Mouse (Mus musculus): ENCODE data around the gene Inha.

Inha gene

GRCm38 (mm10) chr1:75507006-75507405, at the start of gene Inha:
Inha (plus strand) TSS chr1:75507077.
- DNase-seq (ENCODE audit: low read depth): no peak

- DNase-seq (ENCODE audit: low read depth): no peak
Observed at GRCm38 (mm10) chr1:75457710-75458024, 49.2 kb upstream of the Inha start.

- DNase-seq (ENCODE audit: low read depth): no peak
Observed at GRCm38 (mm10) chr1:75458025-75458788, 48.7 kb upstream of the Inha start.

- no peak for DNase-seq (ENCODE audit: low read depth)
Observed at GRCm38 (mm10) chr1:75458789-75459684, 47.8 kb upstream of the Inha start.

GRCm38 (mm10) chr1:75460297-75460696, 46.6 kb upstream of the Inha start:
- DNase-seq (ENCODE audit: low read depth): no peak

- DNase-seq (ENCODE audit: low read depth): no peak
Observed at GRCm38 (mm10) chr1:75462636-75463035, 44.2 kb upstream of the Inha start.

GRCm38 (mm10) chr1:75463652-75464204, 43.1 kb upstream of the Inha start:
- no peak for DNase-seq (ENCODE audit: low read depth)

GRCm38 (mm10) chr1:75467215-75467927, 39.5 kb upstream of the Inha start:
- peak; percentile 78 for DNase-seq (ENCODE audit: low read depth)

- DNase-seq (ENCODE audit: low read depth): no peak
Observed at GRCm38 (mm10) chr1:75469287-75469825, 37.5 kb upstream of the Inha start.

- no peak for DNase-seq (ENCODE audit: low read depth)
Observed at GRCm38 (mm10) chr1:75476441-75476840, 30.4 kb upstream of the Inha start.

- DNase-seq (ENCODE audit: low read depth): peak; percentile 58
Observed at GRCm38 (mm10) chr1:75477264-75477965, 29.5 kb upstream of the Inha start.

GRCm38 (mm10) chr1:75477966-75478290, 28.9 kb upstream of the Inha start:
- DNase-seq (ENCODE audit: low read depth): peak; percentile 43

- no peak for DNase-seq (ENCODE audit: low read depth)
Observed at GRCm38 (mm10) chr1:75478497-75478896, 28.4 kb upstream of the Inha start.

GRCm38 (mm10) chr1:75478916-75479634, 27.8 kb upstream of the Inha start, which contains the start of the genes Chpf and Tmem198:
Chpf (minus strand) TSS chr1:75479307.
Tmem198 (plus strand) TSS chr1:75479532.
- peak; percentile 88 for DNase-seq (ENCODE audit: low read depth)

- no peak for DNase-seq (ENCODE audit: low read depth)
Observed at GRCm38 (mm10) chr1:75479635-75479989, 27.3 kb upstream of the Inha start.

GRCm38 (mm10) chr1:75480036-75480435, 26.8 kb upstream of the Inha start:
- no peak for DNase-seq (ENCODE audit: low read depth)

GRCm38 (mm10) chr1:75480735-75481134, 26.1 kb upstream of the Inha start:
- no peak for DNase-seq (ENCODE audit: low read depth)

- no peak for DNase-seq (ENCODE audit: low read depth)
Observed at GRCm38 (mm10) chr1:75486561-75486960, 20.3 kb upstream of the Inha start.

- no peak for DNase-seq (ENCODE audit: low read depth)
Observed at GRCm38 (mm10) chr1:75487040-75487404, 19.9 kb upstream of the Inha start.

GRCm38 (mm10) chr1:75487405-75488161, 19.3 kb upstream of the Inha start:
- DNase-seq (ENCODE audit: low read depth): no peak

All from c-Kit-positive CD71-positive TER-119-negative erythroid progenitor cells, embryonic 14.5 days (primary cell).